Mouse (Mus musculus) ovary, postnatal 10 days (tissue): Measurements from ENCODE around the gene Dis3l2.

ENCODE experiments used
- DNase-seq: peaks from one replicate; pipeline ENCODE4 v3.0.0; 2022; ENCODE audit warnings: low spot score

The Dis3l2 gene

DNA sequence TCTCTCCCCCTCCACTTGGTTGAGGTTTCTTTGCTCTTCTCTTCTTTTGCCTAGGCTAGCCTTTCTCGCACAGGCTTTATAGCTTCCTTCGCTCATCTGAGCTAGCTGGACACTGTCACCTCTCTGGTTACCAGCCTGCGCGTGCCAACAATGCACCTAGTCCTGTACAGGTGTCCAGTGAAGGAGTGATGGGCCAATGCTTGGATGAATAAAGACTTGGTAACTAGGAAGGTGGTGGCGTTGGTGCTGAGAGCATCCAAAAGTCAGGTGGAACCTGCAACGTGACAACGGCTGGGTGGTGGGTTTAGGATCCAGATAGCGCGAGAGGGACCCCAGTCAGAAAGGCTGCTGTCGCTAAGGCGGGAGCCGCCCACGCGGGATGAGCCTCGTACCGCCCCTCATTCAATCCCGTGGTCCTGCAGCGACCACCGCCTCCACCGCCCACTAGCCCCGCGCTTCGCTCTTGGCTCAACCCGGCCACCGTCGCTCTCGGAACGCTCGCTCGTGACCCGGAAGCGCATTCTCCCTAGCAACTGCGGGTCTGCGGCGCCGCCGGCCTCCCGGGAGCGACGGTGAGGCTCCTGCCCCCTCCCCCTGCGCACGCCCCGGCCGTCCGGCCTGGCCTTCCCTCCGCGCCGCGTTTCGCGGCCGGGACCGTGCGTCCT, at the start of gene Dis3l2:
Gene Dis3l2, plus strand, starts transcription at position 509 of the 665 bp plus-strand sequence.
- peak; percentile 80 for DNase-seq

GRCm38 (mm10) chr1:86657071-86657470, 46.5 kb upstream of the Dis3l2 start:
- DNase-seq, result no peak

DNA sequence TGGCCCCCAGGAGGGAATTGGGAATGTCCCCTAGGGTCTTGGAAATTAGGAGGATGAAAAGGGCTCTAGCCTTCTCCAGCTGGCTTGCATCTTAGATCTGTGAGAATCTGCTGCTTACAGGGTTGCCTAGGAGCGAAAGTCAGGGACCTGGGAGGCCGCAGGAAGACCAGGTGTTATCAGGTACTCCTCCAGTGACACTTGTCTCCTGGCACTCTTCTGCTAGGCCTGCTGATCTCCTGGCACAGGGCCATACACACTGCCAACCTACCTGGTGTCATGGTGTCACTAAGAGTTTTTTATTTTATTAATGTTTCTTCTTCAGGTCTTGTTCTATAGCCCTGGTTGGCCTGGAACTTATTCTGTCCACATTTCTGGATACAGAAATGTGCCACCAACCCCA, 38.5 kb upstream of the Dis3l2 start:
- DNase-seq, result no peak

GRCm38 (mm10) chr1:86669552-86670273, 33.9 kb upstream of the Dis3l2 start:
- DNase-seq, result peak; percentile 39

- peak; percentile 38 for DNase-seq
Measured at GRCm38 (mm10) chr1:86670279-86671038, 33.1 kb upstream of the Dis3l2 start, which contains the start of gene Nppc. TSS of gene Nppc (minus strand) at chr1:86670571.

- DNase-seq, result no peak
Measured at GRCm38 (mm10) chr1:86674385-86674784, 29.2 kb upstream of the Dis3l2 start.

GRCm38 (mm10) chr1:86675126-86675525, 28.5 kb upstream of the Dis3l2 start:
- DNase-seq, result no peak

GRCm38 (mm10) chr1:86677624-86678023, 26.0 kb upstream of the Dis3l2 start:
- DNase-seq, result no peak

GRCm38 (mm10) chr1:86678667-86679066, 24.9 kb upstream of the Dis3l2 start:
- no peak for DNase-seq

GRCm38 (mm10) chr1:86687236-86687635, 16.4 kb upstream of the Dis3l2 start:
- DNase-seq, result no peak

- no peak for DNase-seq
Measured at GRCm38 (mm10) chr1:86691027-86691426, 12.6 kb upstream of the Dis3l2 start.

DNA sequence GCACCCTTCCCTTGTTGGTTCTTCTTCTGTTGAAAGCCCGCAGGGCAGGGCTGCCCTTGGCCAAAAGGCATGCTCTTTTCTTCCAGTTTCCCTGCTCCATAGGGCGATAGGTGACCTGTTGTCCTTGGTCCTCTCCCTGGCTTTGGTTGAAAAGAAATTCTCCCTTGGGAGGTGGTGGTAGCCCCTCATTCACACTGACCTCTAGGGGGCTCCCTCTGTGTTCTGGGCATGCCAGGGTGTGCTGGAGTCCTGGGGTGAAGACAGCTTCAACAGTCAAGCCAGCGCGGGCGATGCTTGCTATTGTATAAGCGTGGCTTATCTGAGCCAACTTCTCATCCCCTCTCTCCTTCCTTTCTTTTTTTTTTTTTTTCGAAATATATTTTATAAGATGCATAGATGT, 6.7 kb upstream of the Dis3l2 start:
- no peak for DNase-seq

- no peak for DNase-seq
Measured at GRCm38 (mm10) chr1:86698721-86699120, 4.9 kb upstream of the Dis3l2 start.

- DNase-seq, result no peak
Measured at GRCm38 (mm10) chr1:86699346-86700136, 4.1 kb upstream of the Dis3l2 start.

DNA sequence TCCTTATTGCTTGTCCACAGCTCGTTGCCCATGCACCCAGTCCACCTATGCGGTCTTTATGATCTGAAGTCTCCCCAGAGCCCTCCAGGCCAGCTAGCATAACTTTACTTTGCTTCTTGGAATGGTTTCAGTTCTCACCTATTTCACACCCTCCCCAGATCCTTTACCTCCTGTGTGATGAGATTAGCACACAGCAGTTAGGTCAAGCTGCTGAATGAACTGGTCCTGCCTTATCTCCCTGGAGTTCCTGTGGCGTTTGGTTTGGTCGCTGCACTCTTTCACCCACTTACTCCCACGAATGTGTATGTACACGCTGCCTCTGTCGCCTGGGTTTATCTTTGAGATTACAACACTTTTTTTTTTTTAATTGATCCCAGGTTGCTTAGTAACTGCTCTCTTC, 3.2 kb upstream of the Dis3l2 start:
- no peak for DNase-seq

DNA sequence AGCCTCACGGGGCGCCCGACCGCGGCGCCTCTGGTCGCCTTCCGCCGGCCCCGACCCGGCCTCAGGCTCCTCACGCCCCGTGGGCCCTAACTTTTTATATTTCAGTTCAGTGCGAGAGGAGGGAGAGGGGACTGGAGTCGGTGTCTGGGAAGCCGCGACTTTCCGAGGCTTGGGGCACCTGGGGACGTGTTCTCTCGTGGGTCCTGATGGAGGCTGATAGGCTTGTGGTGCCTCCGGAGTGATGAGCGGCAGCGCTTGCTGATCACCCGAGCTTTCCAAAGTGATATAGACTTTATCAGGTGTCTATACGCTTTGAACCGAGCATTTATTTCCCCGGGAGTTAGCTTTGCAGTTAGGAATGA, 338 bp downstream of the Dis3l2 start:
- DNase-seq, result no peak

DNA sequence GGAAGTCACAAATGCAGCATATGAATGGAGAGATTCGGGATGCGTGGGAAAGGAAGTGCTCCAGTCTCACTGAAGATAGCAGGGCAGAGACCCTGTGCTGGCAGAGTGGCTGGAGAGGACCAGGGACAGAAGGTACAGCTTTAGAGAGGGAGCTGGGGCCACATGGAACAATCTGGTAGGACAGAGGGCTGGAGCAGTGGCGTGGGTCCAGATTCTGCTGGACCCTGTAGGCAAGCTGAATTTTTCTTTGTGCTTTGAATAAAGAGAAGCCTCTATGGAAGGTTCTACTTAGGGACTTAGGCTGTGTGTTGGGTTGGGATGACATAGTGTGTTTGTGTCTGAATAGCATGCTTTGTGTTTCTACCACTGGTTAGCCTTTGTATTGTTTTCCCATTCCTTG, 1.9 kb downstream of the Dis3l2 start:
- no peak for DNase-seq

DNA sequence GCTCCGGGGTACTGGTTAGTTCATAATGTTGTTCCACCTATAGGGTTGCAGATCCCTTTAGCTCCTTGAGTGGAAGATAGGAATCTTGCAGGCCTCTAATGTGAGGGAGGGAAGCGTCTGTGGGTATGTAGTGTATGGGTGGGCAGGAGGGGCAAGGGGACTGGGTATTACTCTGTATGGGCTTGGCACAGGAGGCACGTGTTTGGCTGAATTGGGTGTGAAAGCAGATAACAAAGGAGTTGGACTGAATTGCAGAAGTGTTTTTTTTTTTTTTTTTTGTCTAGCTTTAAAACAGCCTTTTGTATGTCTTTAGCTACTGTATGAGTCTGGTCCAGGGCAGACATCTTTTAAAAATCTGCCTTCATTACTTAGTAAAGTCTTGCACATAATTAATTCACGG, 5.9 kb downstream of the Dis3l2 start:
- DNase-seq, result no peak

GRCm38 (mm10) chr1:86712045-86712444, 8.4 kb downstream of the Dis3l2 start:
- DNase-seq, result no peak

DNA sequence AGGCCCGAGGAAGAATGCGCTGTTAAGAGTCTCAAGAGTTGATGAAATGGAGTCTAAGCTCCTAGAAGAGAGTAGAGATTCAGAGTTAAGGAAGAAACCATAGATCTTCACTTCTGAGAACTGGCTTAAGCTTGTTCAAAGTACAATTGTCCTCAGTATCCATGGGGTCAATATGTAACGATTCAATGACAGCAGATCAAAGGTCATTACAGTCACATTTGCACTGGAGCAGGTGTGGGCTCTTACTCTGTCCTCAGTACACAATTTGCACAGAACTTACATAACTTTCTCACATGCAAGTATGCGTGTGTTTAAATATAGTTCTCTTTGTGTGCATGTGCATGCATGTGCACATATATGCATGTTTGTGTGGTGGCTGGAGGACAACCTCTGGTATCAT, 9.4 kb downstream of the Dis3l2 start:
- DNase-seq, result no peak

- DNase-seq, result no peak
Measured at GRCm38 (mm10) chr1:86718190-86718589, 14.6 kb downstream of the Dis3l2 start.

DNA sequence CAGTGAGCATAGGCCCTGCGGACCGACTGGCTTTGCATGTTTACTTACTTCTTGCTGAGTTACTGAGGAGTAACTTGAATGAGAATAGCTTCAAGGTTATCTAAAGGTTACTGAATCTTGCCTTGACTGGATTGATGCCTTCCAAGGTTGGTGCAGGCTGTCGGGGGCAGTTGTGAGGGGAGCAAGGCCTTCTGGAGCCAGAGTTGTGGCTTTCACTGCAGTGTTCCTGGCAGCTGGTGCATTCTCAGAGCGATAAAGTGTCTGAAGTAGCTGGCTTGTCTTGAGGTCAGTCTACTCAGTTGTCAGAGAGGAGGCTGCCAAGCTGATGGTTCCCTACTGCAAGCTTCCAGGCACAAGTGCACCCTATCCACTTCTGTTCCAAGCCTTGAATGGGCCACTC, 15.8 kb downstream of the Dis3l2 start:
- DNase-seq, result no peak
